Mouse (Mus musculus) CH12.LX (cell line): ENCODE data around the gene Krtcap3.

ENCODE experiments used
- CTCF ChIP-seq, 2 experiments: IDR thresholded peaks in 1 of 2; conservative IDR thresholded peaks in 1 of 2; 2 replicates each; pipeline ENCODE4 v1.5.1; 2011 to 2012; ENCODE audit warnings: low read depth in 2 of 2, low read length in 2 of 2, improper control_type of control experiment in 1 of 2, inconsistent platforms in 1 of 2, mild to moderate bottlenecking in 1 of 2, moderate library complexity in 1 of 2
- ELF1 ChIP-seq: IDR thresholded peaks from 2 replicates; pipeline ENCODE4 v1.6.1; 2014; ENCODE audit warnings: low read depth, mild to moderate bottlenecking, inconsistent platforms, low read length, improper control_type of control experiment
- EP300 ChIP-seq: IDR thresholded peaks from 2 replicates; pipeline ENCODE4 v1.6.1; 2011; ENCODE audit warnings: low read length, improper control_type of control experiment
- GABPA ChIP-seq: IDR thresholded peaks from 2 replicates; pipeline ENCODE4 v1.6.1; 2012; ENCODE audit warnings: low read depth, low read length, improper control_type of control experiment, inconsistent platforms; ENCODE audit not compliant: insufficient replicate concordance
- HCFC1 ChIP-seq: IDR thresholded peaks from 2 replicates; pipeline ENCODE4 v1.6.1; 2012; ENCODE audit warnings: low read depth, mild to moderate bottlenecking, inconsistent platforms, low read length, improper control_type of control experiment
- NRF1 ChIP-seq: IDR thresholded peaks from 2 replicates; pipeline ENCODE4 v1.6.1; 2014; ENCODE audit warnings: low read depth, mild to moderate bottlenecking, inconsistent platforms, low read length, improper control_type of control experiment, moderate library complexity
- POLR2A ChIP-seq: IDR thresholded peaks from 2 replicates; pipeline ENCODE4 v1.6.1; 2011; ENCODE audit warnings: low read depth, mild to moderate bottlenecking, improper control_type of control experiment, low read length
- TBP ChIP-seq: conservative IDR thresholded peaks from 2 replicates; pipeline ENCODE4 v1.6.1; 2011; ENCODE audit warnings: low read depth, low read length, improper control_type of control experiment
- TCF12 ChIP-seq: IDR thresholded peaks from 2 replicates; pipeline ENCODE4 v1.6.1; 2014; ENCODE audit warnings: low read depth, mild to moderate bottlenecking, inconsistent platforms, low read length, improper control_type of control experiment
- USF1 ChIP-seq: IDR thresholded peaks from 2 replicates; pipeline ENCODE4 v1.6.1; 2014; ENCODE audit warnings: low read depth, mild to moderate bottlenecking, inconsistent platforms, low read length, improper control_type of control experiment

GRCm38 (mm10) chr5:31222696-31223095 lies 28.8 kb upstream of the Krtcap3 start:
- TF ChIP-seq CTCF (conservative IDR thresholded peaks at IDR 0.05 in 1 of 2, IDR thresholded peaks at IDR 0.05 in 1 of 2; ENCODE audit: low read depth in 2 of 2, low read length in 2 of 2) (no peak), GABPA (no peak), USF1 (no peak), HCFC1 (no peak), POLR2A (no peak), TCF12 (no peak), ELF1 (no peak), TBP (no peak), NRF1 (no peak), EP300 (no peak)
